Mouse (Mus musculus): Measurements from ENCODE around the gene Tnfsf18. TPM values are rescaled to one million over a fixed set of nuclear protein-coding genes. Genes with fewer than 3 reads are reported as not detected.

Tnfsf18 gene
- polyA plus RNA-seq (2012; rRNA removed) = 0.05 and 0.06 TPM in 2 replicates

DNA sequence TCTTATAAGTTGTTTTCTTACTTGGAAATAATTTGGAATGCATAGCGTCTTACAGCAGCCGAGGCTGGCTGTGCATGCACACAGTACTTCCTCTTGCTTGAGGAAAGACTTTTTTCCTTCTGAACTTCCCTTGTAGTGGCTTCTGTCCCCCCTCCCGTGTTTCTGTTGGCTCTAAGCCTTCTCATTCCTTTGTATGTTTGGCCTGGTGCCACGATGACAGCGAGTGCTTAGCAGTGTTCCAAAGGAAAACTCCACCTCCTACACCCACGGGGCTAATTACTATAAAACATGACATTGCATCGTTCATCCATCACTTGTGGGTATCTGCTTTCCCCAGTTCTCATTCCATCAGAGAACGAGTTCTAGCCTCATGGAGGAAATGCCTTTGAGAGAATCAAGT is at the start of gene Tnfsf18:
Gene Tnfsf18, plus strand, starts transcription at position 313 of the 400 bp plus-strand sequence.

Other genes with a start within 250 kb of the Tnfsf18 start
- 154 and 166 TPM in 2 replicates for gene Prdx6, start 243.4 kb upstream of the Tnfsf18 start, polyA plus RNA-seq (2012; rRNA removed)
- gene Tnfsf4, start 99.2 kb upstream of the Tnfsf18 start, polyA plus RNA-seq (2012; rRNA removed) = 0.02 TPM in 1 of 2 replicates, not detected in the other